Mouse (Mus musculus): Measurements from ENCODE around the gene Szt2. TPM values are rescaled to one million over a fixed set of nuclear protein-coding genes. Genes with fewer than 3 reads are reported as not detected.

Gene Szt2
- total and polyA plus RNA-seq, 3 experiments = 10.1 to 15.5 (median 11.1) TPM

- Histone ChIP-seq H3K36me3 (ENCODE audit: control insufficient read depth, insufficient read depth, low read length) (no peaks in the 10 kb centered on the region), H3K27ac (peak overlapping the region; percentile 74; the same call in 1 of the 2 replicates), H3K27me3 (ENCODE audit: control insufficient read depth, insufficient read depth, low read length) (no peaks in the 10 kb centered on the region), H3K79me2 (replicated peaks; ENCODE audit: control insufficient read depth, insufficient read depth, low read length) (no peaks in the 10 kb centered on the region), H3K9ac (ENCODE audit: low read depth, low read length) (0 out of 2 replicates have a peak overlapping the region, but pooled peaks have one; percentile 8), H3K4me3 (peak overlapping the region; percentile 48; the same call in 1 of the 2 replicates), H3K4me1 (ENCODE audit: control insufficient read depth, insufficient read depth, low read length) (no peaks in the 10 kb centered on the region)
- peak; percentile 35 to 41 for DNase-seq
- no peak for TF ChIP-seq POLR2A (IDR thresholded peaks at IDR 0.05; ENCODE audit: insufficient read depth, low read depth, low read length)
- TF ChIP-seq EP300 (IDR thresholded peaks at IDR 0.05; ENCODE audit: insufficient read depth, low read depth, low read length) = no peak
- no peak for TF ChIP-seq CTCF (IDR thresholded peaks at IDR 0.05)
- WGBS = 10% methylated on average over 12 of the region's 12 CpGs
- intact Hi-C loops (cut with DNase I) = no loop called here
These were observed 28.8 kb upstream of the Szt2 start for GRCm38 (mm10) chr4:118437829-118438253.

- no peak for TF ChIP-seq EP300 (IDR thresholded peaks at IDR 0.05; ENCODE audit: insufficient read depth, low read depth, low read length)
- peak; percentile 78 for TF ChIP-seq POLR2A (IDR thresholded peaks at IDR 0.05; ENCODE audit: insufficient read depth, low read depth, low read length)
- TF ChIP-seq CTCF (IDR thresholded peaks at IDR 0.05) = peak; percentile 37
- Histone ChIP-seq H3K36me3 (ENCODE audit: control insufficient read depth, insufficient read depth, low read length) (no peaks in the 10 kb centered on the region), H3K27me3 (ENCODE audit: control insufficient read depth, insufficient read depth, low read length) (no peaks in the 10 kb centered on the region), H3K9ac (ENCODE audit: low read depth, low read length) (peak within 1 kb of the TSS; percentile 30; the same call in 1 of the 2 replicates), H3K4me1 (ENCODE audit: control insufficient read depth, insufficient read depth, low read length) (no peaks in the 10 kb centered on the region), H3K79me2 (replicated peaks; ENCODE audit: control insufficient read depth, insufficient read depth, low read length) (no peaks in the 10 kb centered on the region), H3K27ac (peak within 1 kb of the TSS; percentile 74), H3K4me3 (peak within 1 kb of the TSS; percentile 48)
- peak; percentile 88 to 93 for DNase-seq
- intact Hi-C loops (cut with DNase I) = no loop called here
- WGBS = under 1% methylated on average over 67 of the region's 67 CpGs
These were observed 27.9 kb upstream of the Szt2 start, which contains the start of gene Cdc20 for GRCm38 (mm10) chr4:118436820-118437603. Gene Cdc20, minus strand, starts transcription at chr4:118437352.

DNA sequence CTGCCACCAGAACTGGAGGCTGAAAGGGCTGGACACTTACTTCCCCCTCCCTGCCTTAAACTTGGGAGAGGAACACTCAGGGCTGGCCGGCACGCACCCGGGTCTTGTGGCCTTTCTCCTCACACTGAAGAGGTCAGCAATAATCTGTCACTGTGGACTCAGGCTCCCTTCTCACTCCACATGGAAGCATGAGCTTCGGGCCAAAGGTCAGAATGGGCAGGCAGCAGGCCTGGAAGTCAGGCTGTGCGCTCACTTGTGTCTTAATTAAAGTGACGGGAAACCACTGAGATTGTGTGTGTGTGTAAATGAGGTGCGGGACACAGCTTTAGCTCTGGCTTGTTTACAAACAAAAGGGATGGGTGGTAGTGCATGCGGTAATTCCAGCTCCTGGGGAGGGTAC, 23.3 kb upstream of the Szt2 start:
- no peak for DNase-seq
- intact Hi-C loops (cut with DNase I) = no loop called here
- WGBS = 81% methylated on average over 8 of the region's 8 CpGs
- TF ChIP-seq EP300 (IDR thresholded peaks at IDR 0.05; ENCODE audit: insufficient read depth, low read depth, low read length) = no peak
- TF ChIP-seq CTCF (IDR thresholded peaks at IDR 0.05) = no peak
- TF ChIP-seq POLR2A (IDR thresholded peaks at IDR 0.05; ENCODE audit: insufficient read depth, low read depth, low read length) = no peak
- H3K27me3 ChIP-seq (ENCODE audit: control insufficient read depth, insufficient read depth, low read length) = no peaks in the 10 kb centered on the region
- H3K27ac ChIP-seq = no peak overlapping the region
- H3K36me3 ChIP-seq (ENCODE audit: control insufficient read depth, insufficient read depth, low read length) = no peaks in the 10 kb centered on the region
- H3K9ac ChIP-seq (ENCODE audit: low read depth, low read length) = no peak overlapping the region
- peaks cover 5% of the 10 kb centered on the region for H3K4me1 ChIP-seq (ENCODE audit: control insufficient read depth, insufficient read depth, low read length)
- H3K79me2 ChIP-seq (replicated peaks; ENCODE audit: control insufficient read depth, insufficient read depth, low read length) = no peaks in the 10 kb centered on the region; the same call in 1 of the 2 replicates
- no peak overlapping the region for H3K4me3 ChIP-seq

- no peaks in the 10 kb centered on the region; the same call in 1 of the 2 replicates for H3K79me2 ChIP-seq (replicated peaks; ENCODE audit: control insufficient read depth, insufficient read depth, low read length)
- no peaks in the 10 kb centered on the region for H3K27me3 ChIP-seq (ENCODE audit: control insufficient read depth, insufficient read depth, low read length)
- H3K27ac ChIP-seq = peak overlapping the region; percentile 97
- H3K9ac ChIP-seq (ENCODE audit: low read depth, low read length) = no peak overlapping the region
- H3K4me1 ChIP-seq (ENCODE audit: control insufficient read depth, insufficient read depth, low read length) = peaks cover 6% of the 10 kb centered on the region
- DNase-seq = no peak
- no peak for TF ChIP-seq POLR2A (IDR thresholded peaks at IDR 0.05; ENCODE audit: insufficient read depth, low read depth, low read length)
- no peak for TF ChIP-seq CTCF (IDR thresholded peaks at IDR 0.05)
- TF ChIP-seq EP300 (IDR thresholded peaks at IDR 0.05; ENCODE audit: insufficient read depth, low read depth, low read length) = no peak
- intact Hi-C loops (cut with DNase I) = loop anchor here (5.0 kb wide), 2 partner anchors 58 to 88 kb away; no protein-coding TSS in a partner anchor
- 54% methylated on average over 7 of the region's 7 CpGs for WGBS
- peak overlapping the region; percentile 65 for H3K4me3 ChIP-seq
- H3K36me3 ChIP-seq (ENCODE audit: control insufficient read depth, insufficient read depth, low read length) = no peaks in the 10 kb centered on the region
These were observed 20.3 kb upstream of the Szt2 start for GRCm38 (mm10) chr4:118429215-118429895.

DNA sequence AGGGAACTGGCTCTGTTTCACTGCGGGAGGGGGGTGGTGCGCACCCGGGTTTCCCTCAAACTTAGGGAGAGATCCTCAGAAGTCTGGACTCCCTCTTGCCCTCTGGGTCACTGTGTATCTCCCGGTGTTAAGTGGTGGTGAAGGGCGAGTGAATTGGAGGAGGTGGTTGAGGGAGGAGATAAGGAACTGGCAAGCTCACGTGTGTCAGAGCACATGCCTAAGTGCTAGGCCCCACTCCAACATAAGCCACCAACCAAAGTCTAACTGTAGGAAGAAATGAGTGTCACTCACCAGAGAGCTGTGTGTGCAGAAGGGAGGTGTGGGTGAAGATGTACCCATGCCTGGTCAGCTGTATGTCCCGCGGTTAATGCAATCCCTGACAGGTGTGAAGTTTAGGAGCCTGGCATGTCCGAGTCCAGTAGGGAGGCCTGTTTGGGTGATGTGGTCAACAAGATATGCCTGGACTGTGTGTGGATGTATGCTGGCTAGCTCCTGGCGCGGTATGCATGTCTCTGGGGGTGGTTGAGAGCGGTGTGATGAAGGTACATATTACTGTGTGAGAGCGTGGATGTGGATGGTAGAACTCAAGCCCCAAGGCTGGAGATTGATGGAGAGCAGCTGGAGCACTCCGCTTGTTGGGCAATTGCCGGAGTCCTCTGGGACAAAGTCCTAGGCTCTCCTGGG, 19.6 kb upstream of the Szt2 start:
- 32% methylated on average over 15 of the region's 15 CpGs for WGBS

More for the DNA sequence above, 19.6 kb upstream of the Szt2 start:
- DNase-seq = peak; percentile 50 to 58
- H3K27me3 ChIP-seq (ENCODE audit: control insufficient read depth, insufficient read depth, low read length) = no peaks in the 10 kb centered on the region
- intact Hi-C loops (cut with DNase I) = loop anchor here (1.0 to 5.0 kb wide), 3 partner anchors 19 to 89 kb away; partner anchors contain the start of genes Med8 and Szt2
- peak overlapping the region; percentile 93 for H3K9ac ChIP-seq (ENCODE audit: low read depth, low read length)
- TF ChIP-seq CTCF (IDR thresholded peaks at IDR 0.05) (no peak), POLR2A (IDR thresholded peaks at IDR 0.05; ENCODE audit: insufficient read depth, low read depth, low read length) (no peak), EP300 (IDR thresholded peaks at IDR 0.05; ENCODE audit: insufficient read depth, low read depth, low read length) (0 out of 2 replicates have a peak, but pooled peaks have one; percentile 3)
- H3K27ac ChIP-seq = peak overlapping the region; percentile 97
- H3K4me3 ChIP-seq = peak overlapping the region; percentile 65
- H3K36me3 ChIP-seq (ENCODE audit: control insufficient read depth, insufficient read depth, low read length) = no peaks in the 10 kb centered on the region
- H3K79me2 ChIP-seq (replicated peaks; ENCODE audit: control insufficient read depth, insufficient read depth, low read length) = no peaks in the 10 kb centered on the region; the same call in 1 of the 2 replicates
- H3K4me1 ChIP-seq (ENCODE audit: control insufficient read depth, insufficient read depth, low read length) = peaks cover 6% of the 10 kb centered on the region
